Mouse (Mus musculus) limb, embryonic 11.5 days (tissue): ENCODE measurements around the gene Hist2h2ab. TPM values are rescaled to one million over a fixed set of nuclear protein-coding genes. Genes with fewer than 3 reads are reported as not detected.
A peak's percentile ranks its signal among the peaks of the same experiment; 100 is the strongest.

Experiments used
- ATAC-seq: fragments of 200-750 bp; cut with Nextera tagmentation; 2 replicates; pipeline ENCODE4 v1.8.0; 2017; ENCODE audit warnings: low read depth; ENCODE audit not compliant: insufficient number of reproducible peaks, low FRiP score, low TSS enrichment
- DNase-seq: peaks from one replicate; pipeline ENCODE4 v3.0.0-alpha.2; 2015; ENCODE audit warnings: low spot score
- H3K27ac ChIP-seq: fragments of 300-500 bp; sonication (generic); replicated peaks from 2 replicates; pipeline ENCODE4 v1.5.1; 2014; ENCODE audit warnings: low read depth, mild to moderate bottlenecking, low read length
- H3K27me3 ChIP-seq: fragments of 300-500 bp; sonication (generic); 2 replicates; pipeline ENCODE4 v1.6.1; 2014; ENCODE audit warnings: mild to moderate bottlenecking, low read length, mixed read lengths; ENCODE audit not compliant: control insufficient read depth, insufficient read depth
- H3K36me3 ChIP-seq: fragments of 300-500 bp; sonication (generic); 2 replicates; pipeline ENCODE4 v1.6.1; 2014; ENCODE audit warnings: mild to moderate bottlenecking, low read length, moderate library complexity, mixed read lengths; ENCODE audit not compliant: control insufficient read depth, insufficient read depth
- H3K4me1 ChIP-seq: fragments of 300-500 bp; sonication (generic); 2 replicates; pipeline ENCODE4 v1.6.1; 2014; ENCODE audit warnings: low read length, mixed read lengths; ENCODE audit not compliant: control insufficient read depth, insufficient read depth
- H3K4me2 ChIP-seq: fragments of 300-500 bp; sonication (generic); 2 replicates; pipeline ENCODE4 v1.6.1; 2014; ENCODE audit warnings: low read depth, mild to moderate bottlenecking, moderate library complexity; ENCODE audit not compliant: severe bottlenecking
- H3K4me3 ChIP-seq: fragments of 300-500 bp; sonication (generic); 2 replicates; pipeline ENCODE4 v1.5.1; 2014; ENCODE audit warnings: low read depth, low read length
- H3K9ac ChIP-seq: fragments of 300-500 bp; sonication (generic); 2 replicates; pipeline ENCODE4 v1.6.1; 2014; ENCODE audit warnings: mild to moderate bottlenecking, low read length
- H3K9me3 ChIP-seq: fragments of 300-500 bp; sonication (generic); 2 replicates; pipeline ENCODE4 v1.6.1; 2016; ENCODE audit warnings: low read length; ENCODE audit not compliant: control insufficient read depth
- WGBS: fragments of 180-500 bp; shearing (Covaris S2); extraction: QIAGEN DNeasy Blood & Tissue Kit; methylation state at CpG from one replicate; pipeline ENCODE4 v1.1.7; 2014; 5-methylcytosine and 5-hydroxymethylcytosine counted together
- polyA plus RNA-seq: library from polyadenylated mRNA; unstranded; fragments of >200 nt; fragmentation: Nextera tagmentation; extraction: Ambion mirVana; gene quantifications from 2 replicates; pipeline ENCODE4 v1.2.1, GENCODE M21; 2014

The Hist2h2ab gene
- polyA plus RNA-seq, 1 experiment from 2014 or later, result 1.6 TPM

DNA sequence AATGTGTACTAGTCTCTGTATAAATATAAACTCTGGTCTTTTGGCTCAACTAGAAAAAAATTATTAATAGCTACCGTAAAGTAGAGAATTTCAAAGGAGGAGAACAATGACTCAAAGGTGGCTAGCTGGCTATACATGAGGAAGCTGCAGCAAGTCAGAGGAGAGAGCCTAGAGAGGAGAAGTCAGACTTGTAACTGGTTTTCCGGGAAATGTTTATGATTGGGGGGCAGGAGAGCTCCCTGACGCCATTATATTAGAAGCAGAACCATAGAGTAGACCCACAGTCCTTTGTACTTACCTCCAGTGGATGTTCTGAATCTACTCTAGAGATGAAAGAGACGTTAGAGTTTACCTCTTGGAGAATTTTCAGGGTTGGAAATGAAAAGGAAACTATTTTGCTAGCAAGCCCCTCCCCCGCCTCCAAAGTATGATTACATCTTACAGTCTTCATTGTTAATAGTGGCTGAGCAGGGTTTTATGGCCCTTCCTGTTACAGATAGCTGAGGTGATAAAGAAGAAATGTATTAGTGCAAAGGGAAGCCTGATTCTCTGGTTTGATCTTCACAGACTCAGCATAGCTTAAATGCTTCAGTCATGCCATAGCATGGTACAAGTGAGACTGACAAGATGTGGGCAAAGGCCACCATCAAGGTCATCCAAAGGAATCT is 36.4 kb downstream of the Hist2h2ab start:
- H3K36me3 ChIP-seq, result no peaks in the 10 kb centered on the region
- no peaks in the 10 kb centered on the region for H3K27me3 ChIP-seq
- H3K4me2 ChIP-seq, result no peak overlapping the region
- H3K4me3 ChIP-seq, result no peak overlapping the region
- H3K9me3 ChIP-seq, result no peaks in the 10 kb centered on the region
- H3K27ac ChIP-seq, result no peak overlapping the region
- ATAC-seq, result no peak
- 80% methylated on average over 5 of the region's 5 CpGs for WGBS
- no peak overlapping the region for H3K9ac ChIP-seq
- no peak for DNase-seq
- peaks cover 2% of the 10 kb centered on the region; the same call in 1 of the 2 replicates for H3K4me1 ChIP-seq

DNA sequence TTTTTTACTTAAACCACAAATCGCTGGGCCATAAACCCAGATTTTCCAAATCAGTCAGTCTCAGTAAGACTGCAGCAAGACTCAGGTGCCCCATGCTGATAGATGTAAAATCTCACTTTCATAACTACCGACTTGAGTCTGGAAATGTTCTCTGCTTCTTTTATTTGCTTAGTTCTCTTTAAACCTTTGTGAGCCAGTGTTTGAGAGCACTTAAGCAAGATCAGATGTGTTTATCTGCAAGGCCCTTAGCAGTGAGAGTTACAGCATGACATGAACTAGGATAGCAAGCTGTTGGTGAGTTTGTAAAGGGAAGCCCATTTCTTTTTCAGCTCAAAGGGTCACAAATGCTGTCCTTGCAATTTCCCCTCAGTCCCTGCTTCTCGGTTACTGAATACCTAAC is 37.5 kb downstream of the Hist2h2ab start:
- peaks cover 7% of the 10 kb centered on the region; the same call in 1 of the 2 replicates for H3K4me1 ChIP-seq
- H3K4me2 ChIP-seq, result no peak overlapping the region
- no peak for ATAC-seq
- no peaks in the 10 kb centered on the region for H3K27me3 ChIP-seq
- WGBS, result 71% methylated on average over 3 of the region's 3 CpGs
- H3K9me3 ChIP-seq, result no peaks in the 10 kb centered on the region
- no peak overlapping the region for H3K9ac ChIP-seq
- no peak overlapping the region for H3K4me3 ChIP-seq
- DNase-seq, result no peak
- no peak overlapping the region for H3K27ac ChIP-seq
- H3K36me3 ChIP-seq, result no peaks in the 10 kb centered on the region

DNA sequence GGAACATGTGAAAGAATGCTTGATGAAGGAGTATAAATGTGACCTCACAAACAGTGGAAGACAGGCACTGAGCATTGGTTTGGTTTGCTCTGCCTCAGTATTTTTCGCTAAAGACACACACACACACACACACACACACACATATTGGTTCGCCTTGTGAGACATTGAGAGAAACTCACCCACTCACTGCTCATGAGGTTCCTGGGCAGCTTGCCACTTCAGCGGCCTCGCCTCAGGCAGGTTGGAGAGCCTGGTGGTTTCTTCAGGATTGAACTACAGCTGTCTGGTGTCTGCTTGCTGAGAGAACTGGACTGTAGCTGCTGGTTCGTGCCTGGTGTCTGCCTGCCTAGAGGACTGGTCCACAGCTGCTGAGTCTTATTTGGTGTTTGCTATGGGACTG is 40.6 kb downstream of the Hist2h2ab start:
- 90% methylated on average over 5 of the region's 5 CpGs for WGBS
- Histone ChIP-seq H3K4me1 (peaks cover 11% of the 10 kb centered on the region), H3K27me3 (no peaks in the 10 kb centered on the region), H3K4me2 (no peak overlapping the region), H3K4me3 (no peak overlapping the region), H3K36me3 (no peaks in the 10 kb centered on the region), H3K9ac (no peak overlapping the region), H3K9me3 (no peaks in the 10 kb centered on the region), H3K27ac (no peak overlapping the region)
- DNase-seq, result no peak
- ATAC-seq, result no peak

DNA sequence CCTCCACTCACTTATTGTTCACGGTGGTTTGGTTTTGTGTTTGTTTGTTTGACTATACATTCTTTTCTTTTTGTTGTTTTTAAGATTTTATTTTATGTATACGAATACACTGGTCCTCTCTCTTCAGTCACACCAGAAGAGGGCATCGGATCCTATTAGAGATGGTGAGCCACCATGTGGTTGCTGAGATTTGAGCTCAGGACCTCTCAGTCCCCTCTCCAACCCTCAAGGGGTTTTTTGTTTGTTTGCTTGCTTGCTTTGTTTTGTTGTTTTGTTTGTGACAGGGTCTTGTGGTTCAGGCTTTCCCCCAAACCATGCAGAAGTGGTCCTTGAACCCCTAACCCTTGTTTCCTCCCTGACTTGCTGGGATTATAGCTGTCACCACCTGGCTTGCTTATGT is 42.0 kb downstream of the Hist2h2ab start:
- DNase-seq (no peak), ATAC-seq (no peak)
- no peaks in the 10 kb centered on the region for H3K27me3 ChIP-seq
- peak overlapping the region; percentile 99 for H3K27ac ChIP-seq
- H3K9me3 ChIP-seq, result no peaks in the 10 kb centered on the region
- peaks cover 11% of the 10 kb centered on the region for H3K4me1 ChIP-seq
- H3K4me3 ChIP-seq, result 0 out of 2 replicates have a peak overlapping the region, but pooled peaks have one; percentile 50
- peak overlapping the region; percentile 77; the same call in 1 of the 2 replicates for H3K9ac ChIP-seq
- 62% methylated on average over 3 of the region's 3 CpGs for WGBS
- no peaks in the 10 kb centered on the region for H3K36me3 ChIP-seq
- peak overlapping the region; percentile 83 for H3K4me2 ChIP-seq

DNA sequence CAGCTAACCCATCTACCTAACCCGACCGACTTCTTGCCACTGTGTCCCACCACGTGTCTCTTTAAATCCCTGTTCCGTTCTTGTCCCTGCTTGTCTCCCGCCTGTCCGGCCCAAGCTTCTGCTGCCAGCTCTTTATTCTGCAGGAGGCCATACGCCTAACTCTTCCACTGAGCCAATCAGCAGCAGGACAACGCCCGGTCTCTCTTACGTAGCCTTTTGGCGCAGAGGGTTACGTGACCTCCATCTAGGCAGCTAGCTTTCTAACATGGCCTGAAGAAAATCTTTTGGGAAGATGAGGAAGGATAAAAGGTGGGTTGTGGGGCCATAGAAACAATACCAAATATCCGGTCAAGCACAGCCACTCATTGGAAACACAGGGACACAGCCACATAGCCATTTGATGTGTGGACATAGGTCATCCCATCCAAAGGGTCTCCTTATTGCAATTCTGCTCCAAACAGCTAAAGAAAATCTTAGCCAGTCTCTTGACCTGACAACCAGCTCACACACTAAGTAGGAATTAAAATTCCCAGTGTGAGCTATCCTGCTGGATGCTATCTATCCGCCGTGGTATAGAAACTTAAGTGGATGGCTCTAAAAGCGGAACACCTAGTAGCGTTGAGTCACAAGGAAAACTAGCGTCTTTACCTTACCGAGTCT is 42.7 kb downstream of the Hist2h2ab start:
- H3K9ac ChIP-seq, result peak overlapping the region; percentile 77
- peak; percentile 76 for ATAC-seq
- under 1% methylated on average over 19 of the region's 19 CpGs for WGBS
- peak overlapping the region; percentile 83 for H3K4me2 ChIP-seq
- no peaks in the 10 kb centered on the region for H3K9me3 ChIP-seq
- H3K27ac ChIP-seq, result peak overlapping the region; percentile 99
- H3K36me3 ChIP-seq, result no peaks in the 10 kb centered on the region
- DNase-seq, result peak; percentile 78
- H3K4me3 ChIP-seq, result peak overlapping the region; percentile 50
- no peaks in the 10 kb centered on the region for H3K27me3 ChIP-seq
- peaks cover 14% of the 10 kb centered on the region for H3K4me1 ChIP-seq

DNA sequence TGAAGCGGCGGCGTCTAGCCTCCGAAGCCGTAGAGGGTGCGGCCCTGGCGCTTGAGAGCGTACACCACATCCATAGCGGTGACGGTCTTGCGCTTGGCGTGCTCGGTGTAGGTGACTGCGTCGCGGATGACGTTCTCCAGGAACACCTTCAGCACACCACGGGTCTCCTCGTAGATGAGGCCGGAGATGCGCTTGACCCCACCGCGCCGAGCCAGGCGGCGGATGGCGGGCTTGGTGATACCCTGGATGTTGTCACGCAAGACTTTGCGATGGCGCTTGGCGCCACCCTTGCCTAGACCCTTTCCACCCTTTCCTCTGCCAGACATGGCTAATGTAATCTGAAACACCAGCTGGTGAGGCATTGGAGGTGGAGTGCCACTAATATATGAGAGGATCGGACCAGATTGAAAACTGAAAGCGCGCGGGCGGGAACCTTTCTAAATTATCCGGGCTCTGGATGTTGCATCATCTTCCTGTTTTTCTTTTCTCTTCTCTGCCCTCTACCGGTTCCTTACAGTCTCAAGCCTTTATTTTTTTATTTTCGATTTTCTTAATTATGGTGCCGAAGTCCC is 43.4 kb downstream of the Hist2h2ab start, which contains the start of gene Hist2h4:
Gene Hist2h4 (minus strand): TSS at position 333 of the 572 bp plus-strand sequence.
- Histone ChIP-seq H3K4me1 (peaks cover 15% of the 10 kb centered on the region), H3K4me3 (peak within 1 kb of the TSS; percentile 50), H3K9ac (peak within 1 kb of the TSS; percentile 77), H3K27ac (peak within 1 kb of the TSS; percentile 99), H3K36me3 (no peaks in the 10 kb centered on the region), H3K27me3 (no peaks in the 10 kb centered on the region), H3K9me3 (no peaks in the 10 kb centered on the region), H3K4me2 (peak within 1 kb of the TSS; percentile 83)
- DNase-seq (peak; percentile 98), ATAC-seq (peak; percentile 82)
- WGBS, result under 1% methylated on average over 40 of the region's 40 CpGs

DNA sequence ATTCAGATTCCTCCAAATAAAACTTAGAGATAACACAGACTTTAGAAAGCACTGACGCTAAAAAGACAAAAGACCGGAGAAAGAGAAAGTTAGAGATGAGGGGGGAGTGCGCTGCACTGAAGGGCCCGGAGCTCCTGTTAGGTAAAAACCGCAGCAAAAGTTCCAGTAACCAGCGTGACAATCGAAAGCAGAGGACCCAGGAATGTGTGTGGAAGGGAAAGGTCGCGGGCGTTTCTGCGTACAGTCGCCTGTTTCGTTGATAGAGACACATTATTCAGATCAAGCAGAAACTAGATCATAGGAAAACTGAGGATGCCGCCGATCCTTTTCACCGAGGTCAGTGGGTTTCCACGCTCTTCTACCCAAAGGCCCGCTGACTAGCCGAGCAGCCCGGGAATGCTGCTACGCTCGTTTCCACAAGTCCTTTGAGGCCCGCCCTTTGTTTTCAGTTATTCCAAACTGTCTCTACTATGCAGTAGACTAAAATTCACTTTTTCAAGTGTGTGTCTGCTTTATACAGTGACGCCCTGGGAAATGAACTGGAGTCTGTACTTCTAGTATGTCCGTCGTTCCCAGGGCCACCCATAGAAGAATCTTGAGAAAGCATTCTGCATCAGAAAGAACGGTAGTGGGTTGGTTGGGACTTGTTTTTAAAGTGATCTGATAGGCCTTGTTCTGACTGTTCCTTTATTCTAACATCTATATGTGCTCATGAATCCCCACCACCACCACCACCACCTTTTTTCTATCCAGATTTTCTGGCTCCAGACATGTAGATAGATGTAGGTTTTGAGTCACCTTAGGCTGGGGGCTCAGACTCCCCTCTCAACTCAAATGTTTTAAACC is 44.1 kb downstream of the Hist2h2ab start:
- WGBS, result 14% methylated on average over 27 of the region's 27 CpGs

More for the DNA sequence above, 44.1 kb downstream of the Hist2h2ab start:
- Histone ChIP-seq H3K27me3 (no peaks in the 10 kb centered on the region), H3K9ac (peak overlapping the region; percentile 66), H3K27ac (peak overlapping the region; percentile 99), H3K36me3 (no peaks in the 10 kb centered on the region), H3K4me1 (peaks cover 17% of the 10 kb centered on the region), H3K4me3 (peak overlapping the region; percentile 30), H3K9me3 (no peaks in the 10 kb centered on the region), H3K4me2 (peak overlapping the region; percentile 83)
- ATAC-seq (no peak), DNase-seq (peak; percentile 75)
